Mouse (Mus musculus) adrenal gland, adult 18-20 months (tissue): Measurements from ENCODE around the gene Cyp11a1. TPM values are rescaled to one million over a fixed set of nuclear protein-coding genes. Genes with fewer than 3 reads are reported as not detected.

ENCODE experiments used
- DNase-seq, 2 experiments: peaks; one replicate each; pipeline ENCODE4 v3.0.0; 2021 to 2022; ENCODE audit warnings: low spot score in 2 of 2
- total RNA-seq, 2 experiments: library from RNA; stranded (reverse); gene quantifications; 1 replicate in 1 of 2; 2 replicates in 1 of 2; pipeline ENCODE4 v1.2.3; 2021

Gene Cyp11a1
- total RNA-seq, 2 experiments from 2014 or later, result 6,431 to 6,741 TPM

- DNase-seq, result peak; percentile 72 to 77
Measured at GRCm38 (mm10) chr9:58038500-58039168, 32.4 kb downstream of the Cyp11a1 start.

GRCm38 (mm10) chr9:58040977-58041376 is 34.8 kb downstream of the Cyp11a1 start:
- no peak for DNase-seq

GRCm38 (mm10) chr9:58042391-58042790 is 36.2 kb downstream of the Cyp11a1 start:
- DNase-seq, result no peak

GRCm38 (mm10) chr9:58043496-58044017 is 37.3 kb downstream of the Cyp11a1 start:
- no peak for DNase-seq

GRCm38 (mm10) chr9:58044828-58045227 is 38.6 kb downstream of the Cyp11a1 start:
- DNase-seq, result no peak

- DNase-seq, result no peak
Measured at GRCm38 (mm10) chr9:58045646-58046045, 39.4 kb downstream of the Cyp11a1 start.

GRCm38 (mm10) chr9:58047061-58047460 is 40.9 kb downstream of the Cyp11a1 start:
- DNase-seq, result no peak

- DNase-seq, result no peak
Measured at GRCm38 (mm10) chr9:58048621-58049020, 42.4 kb downstream of the Cyp11a1 start.

- no peak for DNase-seq
Measured at GRCm38 (mm10) chr9:58049186-58049585, 43.0 kb downstream of the Cyp11a1 start.

- no peak for DNase-seq
Measured at GRCm38 (mm10) chr9:58049861-58050260, 43.6 kb downstream of the Cyp11a1 start.

- no peak for DNase-seq
Measured at GRCm38 (mm10) chr9:58051937-58052336, 45.7 kb downstream of the Cyp11a1 start.

- DNase-seq, result no peak
Measured at GRCm38 (mm10) chr9:58053102-58053501, 46.9 kb downstream of the Cyp11a1 start.

- DNase-seq, result no peak
Measured at GRCm38 (mm10) chr9:58053544-58053943, 47.3 kb downstream of the Cyp11a1 start.

GRCm38 (mm10) chr9:58054032-58054431 is 47.8 kb downstream of the Cyp11a1 start:
- DNase-seq, result no peak

- DNase-seq, result no peak
Measured at GRCm38 (mm10) chr9:58055666-58056065, 49.5 kb downstream of the Cyp11a1 start.

GRCm38 (mm10) chr9:58059920-58060319 is 53.7 kb downstream of the Cyp11a1 start:
- DNase-seq, result no peak

- DNase-seq, result peak; percentile 28 to 53
Measured at GRCm38 (mm10) chr9:58060677-58061667, 54.8 kb downstream of the Cyp11a1 start.

GRCm38 (mm10) chr9:58063531-58063930 is 57.3 kb downstream of the Cyp11a1 start, which contains the start of gene Stra6:
Stra6 (plus strand) TSS chr9:58063788.
- no peak for DNase-seq

- no peak for DNase-seq
Measured at GRCm38 (mm10) chr9:58065532-58065931, 59.3 kb downstream of the Cyp11a1 start.

GRCm38 (mm10) chr9:58065977-58066730 is 59.9 kb downstream of the Cyp11a1 start:
- DNase-seq, result no peak

GRCm38 (mm10) chr9:58066731-58067095 is 60.5 kb downstream of the Cyp11a1 start:
- no peak for DNase-seq
